In the genomic region with DNA sequence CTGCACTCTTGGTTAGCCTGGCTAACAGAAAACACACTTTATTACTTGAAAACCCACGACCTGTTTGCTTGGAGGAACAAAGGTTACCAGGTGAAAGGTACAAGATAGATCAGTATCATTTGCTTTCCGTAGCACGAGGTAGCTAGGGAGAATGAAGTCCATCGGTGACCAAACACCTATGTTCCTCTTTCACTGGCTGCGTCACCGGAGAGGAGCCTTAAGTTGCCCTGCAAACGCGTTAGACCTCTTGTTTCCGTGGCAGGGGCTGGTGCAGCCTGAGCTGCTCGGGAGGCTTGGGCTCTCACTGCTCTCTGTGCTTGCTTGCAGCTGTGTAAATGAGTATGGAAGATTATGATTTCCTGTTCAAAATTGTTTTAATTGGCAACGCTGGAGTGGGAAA, we compare ENCODE assay signal across 19 mouse cellular contexts. TPM values are rescaled to one million over a fixed set of nuclear protein-coding genes. Genes with fewer than 3 reads are reported as not detected.
A peak's percentile ranks its signal among the peaks of the same experiment; 100 is the strongest.
DNase-seq lines count a peak whose midpoint lies in the region; ATAC-seq and TF ChIP-seq lines count a peak whose summit lies in the region.
"Had no signal": no experiment of that assay in that cellular context is flagged by ENCODE, and none has a peak within 500 bp of the region (broad histone marks: within the 10 kb centered on the region; RNA-seq: fewer than 3 reads in every experiment).

No protein-coding gene starts in this region.

- H3K9ac ChIP-seq in liver, adult 2 months (ENCODE audit: low read depth, low read length), result peak overlapping the region; percentile 44
- H3K9ac ChIP-seq: hindbrain, embryonic 14.5 days; limb, embryonic 12.5 days; lung, embryonic 15.5 days had no signal

- H3K36me3 ChIP-seq in liver, adult 2 months (ENCODE audit: control insufficient read depth, insufficient read depth, low read length), result peaks cover 4% of the 10 kb centered on the region; the same call in 1 of the 2 replicates
- H3K36me3 ChIP-seq in embryonic facial prominence, embryonic 10.5 days (replicated peaks), result no peaks in the 10 kb centered on the region
- no peaks in the 10 kb centered on the region; the same call in 1 of the 2 replicates for H3K36me3 ChIP-seq in splenic B cell, adult 2 months (ENCODE audit: control insufficient read depth, insufficient read depth, low read length, poor library complexity, severe bottlenecking)
- H3K36me3 ChIP-seq: limb, embryonic 12.5 days; lung, embryonic 15.5 days had no signal

- TF ChIP-seq CTCF in liver, adult 2 months (IDR thresholded peaks at IDR 0.05; ENCODE audit: low read depth, low read length), result no peak

- WGBS in liver, adult 2 months, result 23% methylated on average over 11 of the region's 11 CpGs
- whole genome bisulfite sequencing in embryonic facial prominence, embryonic 10.5 days, result 80% methylated on average over 11 of the region's 11 CpGs

- H3K4me1 ChIP-seq in liver, adult 2 months (ENCODE audit: control insufficient read depth, insufficient read depth, low read length), result peaks cover 6% of the 10 kb centered on the region; the same call in 1 of the 2 replicates
- H3K4me1 ChIP-seq in embryonic facial prominence, embryonic 10.5 days, result peaks cover 19% of the 10 kb centered on the region
- H3K4me1 ChIP-seq: lung, embryonic 15.5 days had no signal

- peak; percentile 51; the same call in 1 of the 2 replicates for ATAC-seq in neutrophil, adult 5-6 weeks (ENCODE audit: extremely low read depth, insufficient number of reproducible peaks, low FRiP score, poor library complexity, severe bottlenecking)
- no peak for ATAC-seq in megakaryocyte, adult 5-6 weeks (ENCODE audit: poor library complexity, severe bottlenecking)

- peak; percentile 93 for DNase-seq in liver, adult 2 months (ENCODE audit: extremely low read depth, low read depth, low spot score)
- DNase-seq in liver, result no peak
- no peak for DNase-seq in embryonic facial prominence, embryonic 10.5 days (ENCODE audit: low spot score)
- DNase-seq in splenic B cell, adult 2 months (ENCODE audit: low read depth, low spot score), result peak; percentile 79
- DNase-seq in embryo, embryonic 10 days (ENCODE audit: low spot score), result no peak
- DNase-seq: adrenal gland, postnatal 14 days; cerebellum, adult 9-11 months; gastrocnemius, postnatal 10 days; heart, postnatal 10 days; kidney, postnatal 25 days; layer of hippocampus, postnatal 36 days; right cerebral cortex, postnatal 25 days had no signal

- H3K27ac ChIP-seq in liver, adult 2 months (replicated peaks; ENCODE audit: insufficient read depth, low read depth, low read length), result peak overlapping the region; percentile 49
- H3K27ac ChIP-seq in embryonic facial prominence, embryonic 10.5 days (replicated peaks), result 0 out of 2 replicates have a peak overlapping the region, but pooled peaks have one; percentile 4
- H3K27ac ChIP-seq: hindbrain, embryonic 14.5 days; limb, embryonic 12.5 days; lung, embryonic 15.5 days had no signal

- H3K9me3 ChIP-seq in embryonic facial prominence, embryonic 10.5 days, result no peaks in the 10 kb centered on the region
- H3K9me3 ChIP-seq: limb, embryonic 12.5 days; lung, embryonic 15.5 days; megakaryocyte, embryonic 14.5 days had no signal

- H3K27me3 ChIP-seq in liver, adult 2 months (ENCODE audit: control insufficient read depth, insufficient read depth, low read length), result no peaks in the 10 kb centered on the region
- no peaks in the 10 kb centered on the region for H3K27me3 ChIP-seq in embryonic facial prominence, embryonic 10.5 days (replicated peaks; ENCODE audit: low read depth, poor library complexity, severe bottlenecking)
- H3K27me3 ChIP-seq in splenic B cell, adult 2 months (ENCODE audit: control insufficient read depth, insufficient read depth, low read length, poor library complexity, severe bottlenecking), result no peaks in the 10 kb centered on the region
- H3K27me3 ChIP-seq: limb, embryonic 12.5 days; lung, embryonic 15.5 days had no signal

- H3K79me2 ChIP-seq in liver, adult 2 months (ENCODE audit: control insufficient read depth, insufficient read depth, low read length), result peaks cover 10% of the 10 kb centered on the region; the same call in 1 of the 2 replicates

- peak overlapping the region; percentile 53 for H3K4me3 ChIP-seq in liver, adult 2 months (ENCODE audit: insufficient read depth, low read depth, low read length)
- H3K4me3 ChIP-seq in embryonic facial prominence, embryonic 10.5 days, result no peak overlapping the region
- H3K4me3 ChIP-seq: erythroblast, embryonic 14.5 days; limb, embryonic 12.5 days; lung, embryonic 15.5 days; megakaryocyte, embryonic 14.5 days had no signal

- TF ChIP-seq POLR2A in liver, adult 2 months (IDR thresholded peaks at IDR 0.05; ENCODE audit: extremely low read depth, insufficient read depth, low read length), result 0 out of 2 replicates have a peak, but pooled peaks have one; percentile 25

RNA-seq across cellular contexts. Expression of a gene that starts 54.4 kb away (rescaled TPM):
- 0.87 and 1.0 TPM in 2 replicates for total RNA-seq in liver, adult 2 months (2014; rRNA removed)
- 0.06 and 0.21 TPM in 2 replicates for polyA plus RNA-seq in liver, adult 2 months (2012; rRNA removed)
- polyA plus RNA-seq in embryonic facial prominence, embryonic 10.5 days (2016; fragmentation: Nextera tagmentation; extraction: Ambion mirVana), result 23.5 and 24.7 TPM in 2 replicates
- 2.3 and 3.9 TPM in 2 replicates for total RNA-seq in neutrophil, adult 5-6 weeks (2017)
- 11.7 and 12.7 TPM in 2 replicates for total RNA-seq in megakaryocyte, adult 5-6 weeks (2015)
- total RNA-seq in megakaryocyte, adult 5-6 weeks (2017), result 12.0 and 15.2 TPM in 2 replicates

RNA-seq across cellular contexts. Expression of a gene that starts 54.6 kb away (rescaled TPM):
- 6.2 and 6.6 TPM in 2 replicates for total RNA-seq in liver, adult 2 months (2014; rRNA removed)
- 4.2 and 4.6 TPM in 2 replicates for polyA plus RNA-seq in liver, adult 2 months (2012; rRNA removed)
- polyA plus RNA-seq in embryonic facial prominence, embryonic 10.5 days (2016; fragmentation: Nextera tagmentation; extraction: Ambion mirVana), result 19.5 and 20.3 TPM in 2 replicates
- 40.5 and 50.8 TPM in 2 replicates for total RNA-seq in neutrophil, adult 5-6 weeks (2017)
- 187 and 192 TPM in 2 replicates for total RNA-seq in megakaryocyte, adult 5-6 weeks (2015)
- 64.8 and 78.7 TPM in 2 replicates for total RNA-seq in megakaryocyte, adult 5-6 weeks (2017)

Comparison
In these comparisons a context has a peak if more than half of its experiments do, and no peak if none do; other contexts are left out.
1. DNase-seq: peak in liver, adult 2 months (single experiment) and splenic B cell, adult 2 months (single experiment); none in liver (single experiment), embryonic facial prominence, embryonic 10.5 days (single experiment) and embryo, embryonic 10 days (single experiment).